Mouse (Mus musculus) lung, postnatal 0 days (tissue): ENCODE measurements around the gene Prpf4b.
"Not testable (repeated sequence)": the region's sequence is repeated elsewhere in the genome, so short reads cannot be mapped to it uniquely, and the experiment has no call there.

ENCODE experiments used
- CTCF ChIP-seq: IDR thresholded peaks from 2 replicates; pipeline ENCODE4 v1.5.1; 2016; ENCODE audit warnings: antibody characterized with exemption, mild to moderate bottlenecking
- EP300 ChIP-seq: IDR thresholded peaks from 2 replicates; pipeline ENCODE4 v1.6.1; 2016; ENCODE audit warnings: antibody characterized with exemption, mild to moderate bottlenecking, control low read depth

DNA sequence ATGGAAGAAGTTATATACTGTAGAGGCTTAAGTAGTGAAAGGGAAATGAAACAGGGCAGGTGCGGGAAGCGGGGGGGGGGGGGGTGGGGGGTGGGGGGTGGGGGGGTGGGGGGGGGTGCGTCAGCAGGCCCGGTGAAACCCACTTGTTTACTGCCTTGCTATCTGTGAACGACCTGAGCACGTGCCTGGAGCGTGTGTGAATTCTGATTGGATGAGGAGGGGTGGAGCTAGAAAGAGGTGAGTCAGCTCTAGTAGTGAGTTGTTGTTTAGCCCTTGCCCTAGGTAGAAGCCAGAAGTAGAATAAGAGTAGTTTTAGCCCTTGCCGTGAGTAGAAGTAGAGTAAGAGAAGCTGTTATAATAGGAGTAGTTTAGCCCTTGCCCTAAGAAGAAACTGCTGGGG lies 13.9 kb upstream of the Prpf4b start:
- not testable (repeated sequence) for TF ChIP-seq CTCF, EP300
